Comparison of ENCODE assay signal across 8 mouse cellular contexts in the genomic region with DNA sequence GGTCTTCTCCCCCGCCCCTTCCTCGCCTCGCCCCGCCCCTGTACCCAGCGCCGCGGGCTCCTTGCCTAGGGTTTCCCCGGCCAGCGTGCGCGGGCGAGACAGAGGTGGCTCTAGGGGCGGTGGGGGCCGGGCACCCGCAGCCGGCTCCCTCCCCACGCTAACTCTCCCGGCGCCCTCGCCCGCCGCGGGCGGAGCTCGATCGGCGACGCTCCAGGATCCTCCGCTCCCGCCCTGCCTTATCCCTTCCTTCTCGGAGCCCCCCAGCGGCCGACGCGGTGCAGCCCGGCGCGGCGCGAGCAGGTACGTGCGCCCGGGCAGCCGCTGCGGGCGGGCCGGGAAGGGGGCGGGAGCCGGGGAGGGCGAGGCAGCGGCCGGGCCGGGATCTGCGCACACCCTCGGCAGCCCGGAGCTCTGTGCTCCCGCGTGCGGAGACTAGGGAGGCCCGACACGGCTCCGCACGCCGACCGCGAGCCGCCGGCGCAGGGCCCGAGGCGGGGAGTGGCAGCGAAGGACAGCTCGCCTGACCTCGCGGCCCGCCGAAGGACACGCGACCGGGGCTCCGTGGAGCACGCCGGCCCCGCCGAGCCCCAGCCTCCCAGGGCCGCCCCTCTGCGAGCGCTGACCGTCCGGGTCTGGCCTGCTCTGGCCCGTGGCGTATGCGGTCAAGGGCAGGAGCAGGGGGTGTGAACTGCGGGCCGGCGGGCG. TPM values are rescaled to one million over a fixed set of nuclear protein-coding genes. Genes with fewer than 3 reads are reported as not detected.
A peak's percentile ranks its signal among the peaks of the same experiment; 100 is the strongest.
DNase-seq lines count a peak whose midpoint lies in the region; ATAC-seq and TF ChIP-seq lines count a peak whose summit lies in the region.
"Had no signal": no experiment of that assay in that cellular context is flagged by ENCODE, and none has a peak within 500 bp of the region (broad histone marks: within the 10 kb centered on the region; RNA-seq: fewer than 3 reads in every experiment).

No protein-coding gene starts in this region.

- peak overlapping the region; percentile 98 for H3K4me2 ChIP-seq in hindbrain, postnatal 0 days (ENCODE audit: low read depth, low read length)
- peak overlapping the region; percentile 99 for H3K4me2 ChIP-seq in midbrain, embryonic 11.5 days
- peak overlapping the region; percentile 96 for H3K4me2 ChIP-seq in stomach, embryonic 14.5 days (replicated peaks; ENCODE audit: low read depth, low read length)

- H3K36me3 ChIP-seq in hindbrain, postnatal 0 days (ENCODE audit: insufficient read depth, low read length) = no peaks in the 10 kb centered on the region; the same call in 1 of the 2 replicates
- no peaks in the 10 kb centered on the region for H3K36me3 ChIP-seq in midbrain, embryonic 11.5 days (ENCODE audit: control insufficient read depth, insufficient read depth, low read length)
- H3K36me3 ChIP-seq in stomach, embryonic 14.5 days (ENCODE audit: control insufficient read depth, insufficient read depth, low read length) = no peaks in the 10 kb centered on the region

- H3K4me1 ChIP-seq in cerebellum, adult 2 months (ENCODE audit: control insufficient read depth, insufficient read depth, low read length) = no peaks in the 10 kb centered on the region
- H3K4me1 ChIP-seq in hindbrain, postnatal 0 days (ENCODE audit: insufficient read depth, low read length) = peaks cover 12% of the 10 kb centered on the region
- H3K4me1 ChIP-seq in midbrain, embryonic 11.5 days (ENCODE audit: control insufficient read depth, insufficient read depth, low read length) = peaks cover 4% of the 10 kb centered on the region; the same call in 1 of the 2 replicates
- 0 out of 2 replicates have a peak, but pooled peaks cover 4% of the 10 kb centered on the region for H3K4me1 ChIP-seq in stomach, embryonic 14.5 days (ENCODE audit: control insufficient read depth, insufficient read depth, low read length)

- H3K27ac ChIP-seq in cerebellum, adult 2 months (ENCODE audit: insufficient read depth, low read length) = no peak overlapping the region
- H3K27ac ChIP-seq in hindbrain, postnatal 0 days = peak overlapping the region; percentile 57
- no peak overlapping the region for H3K27ac ChIP-seq in midbrain, embryonic 11.5 days (ENCODE audit: low read depth, low read length)
- no peak overlapping the region for H3K27ac ChIP-seq in stomach, embryonic 14.5 days (ENCODE audit: low read length)

- WGBS in cerebellum, adult 2 months = under 1% methylated on average over 74 of the region's 97 CpGs
- 2% methylated on average over 68 of the region's 97 CpGs for WGBS in hindbrain, postnatal 0 days
- WGBS in midbrain, embryonic 11.5 days = under 1% methylated on average over 81 of the region's 97 CpGs
- WGBS in stomach, embryonic 14.5 days = under 1% methylated on average over 85 of the region's 97 CpGs

- peak; percentile 85 for ATAC-seq in hindbrain, postnatal 0 days
- peak; percentile 90 for ATAC-seq in midbrain, embryonic 11.5 days (ENCODE audit: low FRiP score)
- ATAC-seq in stomach, embryonic 14.5 days (ENCODE audit: insufficient number of reproducible peaks, insufficient read depth, low FRiP score, low read depth) = peak; percentile 86

- no peaks in the 10 kb centered on the region for H3K9me3 ChIP-seq in hindbrain, postnatal 0 days (ENCODE audit: low read length)
- H3K9me3 ChIP-seq in midbrain, embryonic 11.5 days (ENCODE audit: control insufficient read depth, low read length) = no peaks in the 10 kb centered on the region
- H3K9me3 ChIP-seq in stomach, embryonic 14.5 days (ENCODE audit: control insufficient read depth, low read depth, low read length) = no peaks in the 10 kb centered on the region

- peak overlapping the region; percentile 43 for H3K4me3 ChIP-seq in cerebellum, adult 2 months (replicated peaks; ENCODE audit: insufficient read depth, low read depth, low read length)
- peak overlapping the region; percentile 58 for H3K4me3 ChIP-seq in hindbrain, postnatal 0 days (ENCODE audit: low read length)
- peak overlapping the region; percentile 69 for H3K4me3 ChIP-seq in midbrain, embryonic 11.5 days (ENCODE audit: low read depth, low read length)
- H3K4me3 ChIP-seq in stomach, embryonic 14.5 days (ENCODE audit: low read depth, low read length) = peak overlapping the region; percentile 53

- no peak for TF ChIP-seq POLR2A in cerebellum, adult 2 months (IDR thresholded peaks at IDR 0.05; ENCODE audit: borderline replicate concordance, insufficient read depth, low read length)

- H3K9ac ChIP-seq in hindbrain, postnatal 0 days (replicated peaks; ENCODE audit: low read length) = peak overlapping the region; percentile 73
- H3K9ac ChIP-seq in midbrain, embryonic 11.5 days (ENCODE audit: low read length) = peak overlapping the region; percentile 86
- peak overlapping the region; percentile 58 for H3K9ac ChIP-seq in stomach, embryonic 14.5 days (replicated peaks; ENCODE audit: low read depth, low read length)

- DNase-seq in adrenal gland, adult 2 months = peak; percentile 74
- peak; percentile 51 to 63 for DNase-seq in cerebellum, adult 2 months
- DNase-seq in forelimb bud, embryonic 11.5 days (ENCODE audit: low read depth, low spot score) = peak; percentile 16
- peak; percentile 74 for DNase-seq in hindbrain, postnatal 0 days (ENCODE audit: low spot score)
- peak; percentile 48 for DNase-seq in left cerebral cortex, postnatal 4 days
- DNase-seq in midbrain, embryonic 11.5 days (ENCODE audit: low spot score, missing footprints) = no peak

- no peak for TF ChIP-seq CTCF in cerebellum, adult 2 months (IDR thresholded peaks at IDR 0.05; ENCODE audit: borderline replicate concordance, insufficient read depth, low read depth, low read length)
- no peak for TF ChIP-seq CTCF in hindbrain, postnatal 0 days (IDR thresholded peaks at IDR 0.05; ENCODE audit: low read depth)

- intact Hi-C loops in left cerebral cortex, postnatal 4 days (cut with DNase I) = loop anchor here (10.0 kb wide), 1 partner anchor 197 kb away; no protein-coding TSS in a partner anchor

- no peaks in the 10 kb centered on the region for H3K27me3 ChIP-seq in cerebellum, adult 2 months (ENCODE audit: control insufficient read depth, insufficient read depth, low read length)
- no peaks in the 10 kb centered on the region for H3K27me3 ChIP-seq in hindbrain, postnatal 0 days (ENCODE audit: insufficient read depth, low read length)
- H3K27me3 ChIP-seq in midbrain, embryonic 11.5 days (ENCODE audit: control insufficient read depth, insufficient read depth, low read length) = peaks cover 16% of the 10 kb centered on the region; the same call in 1 of the 2 replicates
- H3K27me3 ChIP-seq in stomach, embryonic 14.5 days (ENCODE audit: control insufficient read depth, insufficient read depth, low read length) = 0 out of 2 replicates have a peak, but pooled peaks cover 10% of the 10 kb centered on the region

RNA-seq across cellular contexts. Expression of a gene that starts 0.5 kb away (rescaled TPM):
- total RNA-seq in adrenal gland, adult 2 months (2021) = 1 to 10 TPM in 1 of 2 experiments, under 1 TPM in 1; 0.35 to 1.1 TPM
- 1.2 and 1.8 TPM in 2 replicates for polyA plus RNA-seq in adrenal gland, adult 2 months (2012; rRNA removed)
- polyA plus RNA-seq in cerebellum, adult 2 months (2012; rRNA removed) = 6.8 and 6.9 TPM in 2 replicates
- 27.3 and 35.8 TPM in 2 replicates for total RNA-seq in hindbrain, postnatal 0 days (2014; rRNA removed)
- 22.3 and 22.6 TPM in 2 replicates for polyA plus RNA-seq in hindbrain, postnatal 0 days (2015; fragmentation: Nextera tagmentation; extraction: Ambion mirVana)
- total RNA-seq in left cerebral cortex, postnatal 4 days (2021) = 10 to 100 TPM; 29.3 to 30.3 TPM
- 3.8 and 5.4 TPM in 2 replicates for polyA plus RNA-seq in midbrain, embryonic 11.5 days (2014; fragmentation: Nextera tagmentation; extraction: Ambion mirVana)
- 1.1 and 1.6 TPM in 2 replicates for polyA plus RNA-seq in stomach, embryonic 14.5 days (2014; fragmentation: Nextera tagmentation; extraction: Ambion mirVana)

RNA-seq across cellular contexts. Expression of a gene that starts 34.0 kb away (rescaled TPM):
- not detected for total RNA-seq in adrenal gland, adult 2 months (2021)
- not detected in 2 replicates for polyA plus RNA-seq in adrenal gland, adult 2 months (2012; rRNA removed)
- 0.10 and 0.13 TPM in 2 replicates for polyA plus RNA-seq in cerebellum, adult 2 months (2012; rRNA removed)
- total RNA-seq in hindbrain, postnatal 0 days (2014; rRNA removed) = 0.11 and 0.58 TPM in 2 replicates
- 0.25 and 0.28 TPM in 2 replicates for polyA plus RNA-seq in hindbrain, postnatal 0 days (2015; fragmentation: Nextera tagmentation; extraction: Ambion mirVana)
- total RNA-seq in left cerebral cortex, postnatal 4 days (2021) = under 1 TPM; 0.60 to 0.99 TPM
- not detected in 2 replicates for polyA plus RNA-seq in midbrain, embryonic 11.5 days (2014; fragmentation: Nextera tagmentation; extraction: Ambion mirVana)
- not detected in 2 replicates for polyA plus RNA-seq in stomach, embryonic 14.5 days (2014; fragmentation: Nextera tagmentation; extraction: Ambion mirVana)
- total RNA-seq: gastrocnemius, postnatal 36 days had no signal

RNA-seq across cellular contexts. Expression of a gene that starts 41.7 kb away (rescaled TPM):
- 10 to 100 TPM; 35.8 to 39.7 TPM for total RNA-seq in adrenal gland, adult 2 months (2021)
- polyA plus RNA-seq in adrenal gland, adult 2 months (2012; rRNA removed) = 38.3 and 47.1 TPM in 2 replicates
- polyA plus RNA-seq in cerebellum, adult 2 months (2012; rRNA removed) = 49.5 and 50.4 TPM in 2 replicates
- 63.5 and 73.7 TPM in 2 replicates for total RNA-seq in hindbrain, postnatal 0 days (2014; rRNA removed)
- polyA plus RNA-seq in hindbrain, postnatal 0 days (2015; fragmentation: Nextera tagmentation; extraction: Ambion mirVana) = 68.6 and 69.1 TPM in 2 replicates
- 10 to 100 TPM; 45.1 to 47.8 TPM for total RNA-seq in left cerebral cortex, postnatal 4 days (2021)
- 44.9 and 46.0 TPM in 2 replicates for polyA plus RNA-seq in midbrain, embryonic 11.5 days (2014; fragmentation: Nextera tagmentation; extraction: Ambion mirVana)
- 43.1 and 44.3 TPM in 2 replicates for polyA plus RNA-seq in stomach, embryonic 14.5 days (2014; fragmentation: Nextera tagmentation; extraction: Ambion mirVana)
